Mouse (Mus musculus): ENCODE measurements around the gene Alg2.

Gene Alg2

DNA sequence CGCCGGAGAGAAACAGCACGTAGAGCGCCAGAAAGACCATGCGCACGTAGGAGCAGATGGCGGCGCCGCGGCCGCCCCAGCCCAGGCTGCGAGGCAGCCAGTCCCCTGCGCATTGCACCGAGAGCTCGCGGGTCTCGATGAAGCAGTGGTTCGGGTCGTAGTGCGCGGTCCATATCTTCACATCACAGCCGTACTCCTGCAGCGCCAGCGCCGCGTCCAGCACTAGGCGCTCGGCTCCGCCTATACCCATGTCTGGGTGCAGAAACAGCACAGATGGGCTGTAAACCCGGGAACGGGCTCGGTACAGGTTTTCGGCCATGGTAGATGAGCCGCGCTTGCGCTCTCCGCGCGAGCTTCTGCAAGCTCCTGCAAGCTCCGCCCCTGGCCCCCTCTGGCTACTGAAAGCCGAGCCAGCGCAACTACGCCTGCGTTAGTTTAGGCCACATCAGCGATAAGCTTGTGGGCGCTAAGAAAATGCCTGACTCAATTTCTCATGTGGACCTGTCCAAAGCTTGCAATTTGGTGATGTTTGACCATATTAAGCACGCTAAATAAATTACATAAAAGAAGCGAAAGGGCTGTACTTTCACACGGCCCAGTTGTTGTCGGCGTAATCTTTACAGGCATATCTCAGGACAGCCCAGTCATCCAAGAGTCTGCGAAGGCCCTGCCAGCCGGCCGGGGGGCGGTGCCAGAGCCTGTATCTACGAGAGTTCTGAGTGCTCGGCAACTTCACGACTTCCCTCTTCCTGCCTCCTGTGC, at the start of gene Alg2, which contains the start of gene Sec61b:
Alg2 (minus strand) TSS at position 366 of the 762 bp plus-strand sequence.
Sec61b (plus strand) TSS at position 691 of the 762 bp plus-strand sequence.
- DNase-seq (ENCODE audit: low read depth, low spot score), result peak; percentile 99

DNA sequence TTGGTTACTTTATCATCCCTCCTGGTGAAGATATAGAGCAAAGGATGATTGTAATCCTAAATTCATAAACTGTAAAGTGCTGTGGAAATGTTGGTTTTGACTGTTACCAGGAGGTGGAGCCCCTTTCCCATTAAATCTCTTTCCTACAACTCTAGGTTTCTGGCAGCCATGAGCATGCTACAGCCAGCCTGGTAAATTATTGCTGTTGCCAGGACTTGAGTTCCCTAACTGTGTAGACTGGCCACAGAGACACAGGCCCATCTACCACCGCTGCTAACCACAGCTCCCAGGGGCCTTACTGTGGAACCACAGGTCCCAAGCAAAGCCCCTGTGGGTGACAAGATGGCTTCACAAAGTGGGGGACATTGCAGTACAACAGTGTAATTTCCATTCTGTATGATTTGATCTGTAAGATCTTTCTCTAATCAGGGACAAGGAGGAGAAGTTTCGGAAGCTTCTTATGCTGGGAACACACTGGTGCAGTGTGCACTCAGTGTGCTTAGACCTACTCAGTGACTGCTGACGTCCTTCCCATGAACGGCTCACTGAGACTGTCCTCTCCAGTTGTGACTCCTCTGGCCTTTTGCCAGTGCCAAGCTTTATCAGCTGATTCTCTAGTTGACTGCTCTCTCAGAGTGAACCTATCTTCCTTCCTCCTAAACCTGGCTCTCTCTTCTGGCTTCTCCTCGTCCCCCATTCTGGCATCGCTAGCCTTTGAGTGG, 47.9 kb upstream of the Alg2 start:
- DNase-seq (ENCODE audit: low read depth, low spot score), result peak; percentile 48

DNA sequence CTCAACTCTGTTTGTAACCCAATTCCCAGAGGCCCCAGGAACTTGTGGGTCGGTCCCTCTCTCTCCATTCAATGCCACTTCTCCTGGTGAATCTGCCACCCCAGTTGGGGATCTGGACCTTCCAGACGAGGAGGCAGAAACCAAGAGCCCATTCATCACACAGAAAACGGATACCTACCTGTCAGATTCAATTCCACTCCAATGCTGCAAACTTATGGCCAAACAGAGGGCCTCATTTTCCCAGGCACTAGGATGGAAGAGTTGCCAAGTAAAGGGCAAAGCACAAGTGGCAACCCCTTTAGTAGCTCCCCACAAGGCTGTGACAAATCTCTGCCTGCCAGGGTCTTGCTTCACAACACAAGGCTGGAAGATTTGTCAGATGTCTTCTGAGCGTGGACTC, 45.9 kb upstream of the Alg2 start:
- DNase-seq (ENCODE audit: low read depth, low spot score), result no peak

DNA sequence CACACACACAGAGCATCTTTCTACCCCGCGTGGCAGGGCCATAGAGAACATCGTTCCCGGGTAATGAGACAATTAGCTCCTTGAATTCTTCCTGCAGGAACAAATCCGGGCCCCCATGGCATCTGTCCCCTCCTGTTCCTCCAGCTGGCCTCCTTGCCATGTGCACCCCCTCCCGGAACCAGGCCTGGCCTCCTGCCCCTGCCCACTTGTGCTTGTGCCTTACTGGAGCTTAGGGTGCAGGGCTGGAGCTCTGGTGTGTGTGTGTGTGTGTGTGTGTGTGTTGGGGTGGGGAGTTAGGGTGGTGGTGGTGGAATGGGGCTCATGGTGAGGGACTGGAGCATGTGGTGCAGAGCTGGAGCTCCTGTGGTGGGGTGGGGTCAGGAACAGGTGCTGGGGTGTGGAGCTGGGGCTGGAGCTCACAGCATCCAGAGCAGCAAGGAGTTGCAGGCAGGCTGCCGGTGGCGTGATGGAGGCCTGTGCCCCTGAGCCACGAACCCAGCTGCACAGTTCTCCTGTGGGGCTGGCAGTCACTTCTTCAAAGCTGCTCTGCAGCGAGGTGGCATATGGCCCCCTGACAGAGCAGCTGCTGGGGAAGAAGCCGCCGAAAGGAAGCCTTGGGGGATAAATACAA, 44.5 kb upstream of the Alg2 start:
- DNase-seq (ENCODE audit: low read depth, low spot score), result no peak

DNA sequence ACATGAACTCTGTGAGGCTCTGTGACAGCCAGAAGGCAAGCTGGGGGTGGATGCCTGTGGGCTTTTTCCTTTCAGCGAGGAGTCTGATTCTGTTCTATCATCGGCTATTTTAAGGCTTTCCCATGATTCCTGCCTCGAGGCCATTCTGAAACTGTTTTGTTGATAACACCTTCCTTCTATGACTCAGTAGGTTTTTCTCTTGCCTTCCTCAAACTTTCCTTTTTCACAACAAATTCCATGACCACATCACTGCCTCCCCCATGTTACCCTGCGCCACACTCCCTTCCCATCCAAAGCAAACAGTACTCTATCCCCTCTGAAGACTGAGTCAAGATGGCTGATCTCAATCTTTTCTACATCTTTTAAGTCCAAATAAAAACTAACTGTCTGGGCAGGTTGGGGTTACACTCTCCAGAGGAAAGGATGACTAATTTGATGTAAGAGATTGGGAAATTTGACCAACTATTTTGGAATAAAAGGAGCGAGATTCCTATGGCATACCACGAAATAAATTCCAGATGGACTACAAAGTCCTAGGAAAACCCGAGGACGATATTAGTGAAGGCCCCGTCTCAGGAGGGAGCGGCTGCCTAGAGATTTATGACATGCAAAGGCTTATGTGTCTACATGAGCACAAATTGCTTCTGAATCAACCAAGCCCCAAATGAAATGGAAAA, 30.8 kb upstream of the Alg2 start:
- peak; percentile 40 for DNase-seq (ENCODE audit: low read depth, low spot score)

DNA sequence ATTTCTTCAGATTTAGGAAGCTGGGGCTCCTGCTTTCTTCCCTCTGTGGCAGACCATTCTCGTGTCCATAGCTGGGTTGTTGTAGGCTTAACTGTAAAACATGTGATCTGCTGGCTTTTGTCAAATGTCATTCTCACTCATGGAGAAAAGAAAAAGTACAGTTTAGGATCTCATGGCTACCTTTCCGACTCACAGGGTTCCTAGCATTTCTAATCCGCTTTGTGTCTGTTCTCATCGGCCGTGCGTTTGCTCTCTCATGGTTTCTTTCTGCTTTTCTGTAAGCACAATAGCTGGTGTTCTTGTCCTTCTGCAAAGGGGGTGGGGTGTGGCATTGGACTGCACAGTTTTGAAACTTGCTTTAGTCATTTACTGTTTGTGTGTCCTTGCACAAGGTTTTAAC, 28.9 kb upstream of the Alg2 start:
- no peak for DNase-seq (ENCODE audit: low read depth, low spot score)

DNA sequence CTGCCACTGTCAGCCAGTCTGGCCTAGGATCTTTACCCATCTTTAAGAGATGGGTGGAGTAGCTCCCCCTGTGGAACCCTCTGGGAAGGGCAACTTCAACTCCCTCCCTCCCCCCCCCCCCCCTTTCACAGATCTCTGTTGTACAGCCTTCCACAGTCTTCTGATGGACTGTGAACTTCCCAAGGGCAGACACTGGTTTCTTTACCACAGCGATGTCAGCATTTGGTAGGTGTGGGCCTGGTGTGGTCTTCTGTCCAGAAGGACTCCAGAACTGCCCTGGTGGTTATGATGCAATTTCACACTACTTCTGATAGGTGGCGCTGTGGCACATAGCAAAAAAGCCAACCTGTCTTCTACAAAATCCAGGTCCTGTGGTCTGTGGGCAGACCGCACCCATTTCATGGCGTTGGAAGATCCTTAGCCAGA, 28.4 kb upstream of the Alg2 start:
- no peak for DNase-seq (ENCODE audit: low read depth, low spot score)

DNA sequence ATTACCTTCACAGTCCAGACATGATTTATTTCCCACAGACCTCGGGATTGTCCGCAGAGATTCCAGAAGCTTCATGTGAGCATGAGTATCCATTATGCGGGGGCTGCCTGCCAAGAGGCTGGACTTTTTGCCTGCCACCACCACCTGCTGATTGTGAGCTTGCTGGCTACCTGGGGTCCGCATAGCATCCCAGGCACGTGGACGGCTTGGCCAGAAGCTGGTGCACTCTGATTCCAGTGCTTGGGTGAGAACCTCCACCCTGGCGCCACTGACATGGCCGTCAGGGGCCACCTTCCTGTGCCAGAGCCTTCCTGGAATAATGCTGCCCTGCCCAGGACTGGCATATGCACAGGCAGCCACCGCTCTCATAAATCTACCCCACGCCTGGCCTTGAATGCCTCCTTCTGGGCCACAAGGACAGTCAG, 25.0 kb upstream of the Alg2 start:
- DNase-seq (ENCODE audit: low read depth, low spot score), result no peak

DNA sequence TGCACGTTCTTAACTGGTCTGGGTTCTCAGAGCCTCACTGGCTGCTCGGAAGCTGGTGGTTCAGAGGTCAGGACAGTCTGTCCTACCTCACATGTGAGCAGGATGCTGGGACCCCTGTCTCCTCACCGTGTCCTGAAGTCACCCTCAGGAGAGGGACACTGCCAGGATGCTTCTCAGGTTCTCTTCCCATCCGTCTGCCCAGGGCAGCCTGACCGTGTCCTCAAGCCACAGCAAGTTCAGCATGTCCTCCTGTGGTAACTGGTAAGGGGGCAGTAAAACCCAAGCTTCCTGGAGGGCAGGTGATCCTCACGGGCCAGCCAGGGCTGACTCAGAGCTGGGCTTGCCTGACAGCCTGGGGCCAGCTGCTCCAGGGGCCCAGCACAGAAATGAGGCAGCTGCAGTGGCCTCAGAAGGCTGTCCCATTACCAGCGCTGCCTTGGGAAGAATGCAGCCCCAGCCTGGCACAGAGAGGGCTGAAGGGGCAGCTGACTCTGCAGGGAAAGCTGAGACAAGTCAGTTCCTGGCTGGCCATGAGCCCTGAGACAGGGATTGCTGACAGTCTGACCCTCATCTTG, 23.8 kb upstream of the Alg2 start:
- DNase-seq (ENCODE audit: low read depth, low spot score), result no peak

DNA sequence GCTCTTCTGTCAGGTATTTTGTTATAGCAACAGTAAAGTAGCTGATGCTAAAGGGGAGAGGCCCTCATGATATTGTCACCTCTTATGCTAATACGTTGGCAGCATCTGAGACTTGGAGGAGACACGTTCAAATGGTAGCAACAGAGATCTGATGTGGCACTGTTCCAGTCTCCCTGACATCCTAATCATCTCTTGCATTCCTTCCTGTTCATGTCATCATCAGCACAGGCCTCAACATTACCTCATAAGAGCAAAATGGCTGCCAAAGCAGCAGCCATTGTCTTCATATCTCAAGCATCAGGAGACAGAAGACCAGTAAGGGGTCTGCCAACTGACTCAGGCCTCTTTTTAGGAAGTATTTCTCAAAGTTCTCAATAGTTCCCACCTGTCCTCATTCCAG, 20.6 kb upstream of the Alg2 start:
- DNase-seq (ENCODE audit: low read depth, low spot score), result no peak

DNA sequence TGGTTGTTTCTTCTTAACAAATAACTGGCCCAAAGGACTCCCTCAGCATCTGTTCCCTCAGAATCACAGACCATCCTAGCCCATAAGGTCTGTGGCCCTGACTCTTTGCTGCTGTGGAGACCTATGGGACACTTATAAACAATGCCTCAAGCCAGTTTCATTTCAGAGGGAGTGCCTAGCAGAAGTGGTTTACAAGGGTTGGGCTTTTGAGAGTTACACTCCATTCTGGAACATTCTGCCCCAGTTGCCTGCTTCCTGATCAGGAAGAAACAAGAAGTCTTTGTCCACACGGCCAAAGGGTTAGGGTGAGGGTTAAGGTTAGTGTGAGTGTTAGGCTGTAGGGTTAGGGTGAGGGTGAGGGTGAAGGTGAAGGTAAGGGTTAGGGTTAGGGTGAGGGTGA, 20.0 kb upstream of the Alg2 start:
- no peak for DNase-seq (ENCODE audit: low read depth, low spot score)

DNA sequence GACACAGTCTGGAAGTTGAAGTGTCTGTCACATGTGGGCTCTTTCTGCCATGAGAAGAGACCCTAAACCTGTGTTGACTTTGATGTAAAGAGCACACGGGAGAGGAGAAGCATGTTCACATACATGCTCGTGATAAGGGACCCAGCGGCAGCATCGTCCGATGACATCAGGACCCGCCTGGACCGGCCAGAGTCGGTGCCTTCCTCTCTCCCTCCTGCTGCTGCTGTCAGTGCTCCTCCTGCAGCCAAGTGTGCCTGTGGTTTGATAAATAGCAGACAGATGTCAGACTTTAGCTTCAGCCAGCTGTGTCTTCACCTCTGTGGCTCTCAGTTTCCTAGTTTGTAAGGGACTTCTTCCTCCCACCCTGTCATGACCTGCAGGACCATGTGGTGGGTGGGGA, 19.3 kb upstream of the Alg2 start:
- DNase-seq (ENCODE audit: low read depth, low spot score), result no peak

DNA sequence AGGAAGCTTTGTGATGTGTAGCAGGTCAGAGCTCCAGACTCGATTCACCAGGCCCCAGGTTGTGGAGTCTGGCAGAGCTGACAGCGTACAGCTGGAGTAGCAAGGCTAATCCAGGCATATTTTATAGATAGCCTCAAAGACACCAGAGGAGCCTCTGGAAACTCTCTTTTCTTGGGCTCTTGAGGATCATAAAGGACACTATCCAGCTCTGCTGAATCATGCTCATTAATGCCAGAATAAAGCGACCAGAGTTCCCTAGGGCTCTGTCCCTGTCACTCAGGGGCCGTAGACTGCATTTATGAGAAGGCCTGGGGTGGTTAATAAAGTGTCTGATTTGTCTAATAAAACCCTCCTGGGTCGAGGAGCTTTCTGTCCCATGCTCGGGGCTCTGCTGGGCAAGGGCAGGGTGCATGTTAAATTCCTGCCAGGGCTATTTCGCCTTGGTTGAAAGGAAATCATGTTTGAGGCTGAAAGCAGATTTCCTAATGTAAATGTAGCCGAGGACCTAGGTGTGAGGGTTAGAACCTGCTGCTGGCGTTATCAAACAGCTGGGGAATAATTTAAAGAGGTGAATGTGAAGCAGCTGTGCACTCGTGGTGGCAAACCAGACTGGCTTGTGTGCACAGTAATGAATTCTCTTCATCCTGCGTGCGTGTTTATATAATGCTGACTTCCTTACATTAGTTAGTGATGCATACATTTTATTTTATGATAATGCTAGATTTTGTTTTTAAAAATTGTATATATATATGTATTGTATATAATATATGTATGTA, 18.4 kb upstream of the Alg2 start:
- DNase-seq (ENCODE audit: low read depth, low spot score), result no peak

DNA sequence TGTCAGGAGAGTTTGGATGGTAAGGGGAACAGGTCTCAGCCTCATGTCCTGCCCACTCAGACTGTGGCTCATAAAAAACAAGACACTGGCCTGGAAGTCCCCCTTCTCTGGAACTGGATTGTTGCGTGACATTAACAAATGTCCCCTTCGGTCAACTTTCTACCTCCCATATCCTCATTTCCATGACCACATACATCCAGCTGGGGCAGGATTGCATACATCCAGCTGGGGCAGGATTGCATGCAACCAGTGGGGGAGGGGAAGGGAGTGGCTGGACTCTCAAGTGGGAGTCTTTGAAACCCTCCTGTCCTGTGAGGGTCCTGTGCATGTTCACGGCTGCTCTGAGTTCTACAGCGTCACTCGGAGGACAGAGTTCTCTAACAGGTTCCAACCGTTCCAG, 17.1 kb upstream of the Alg2 start:
- no peak for DNase-seq (ENCODE audit: low read depth, low spot score)

DNA sequence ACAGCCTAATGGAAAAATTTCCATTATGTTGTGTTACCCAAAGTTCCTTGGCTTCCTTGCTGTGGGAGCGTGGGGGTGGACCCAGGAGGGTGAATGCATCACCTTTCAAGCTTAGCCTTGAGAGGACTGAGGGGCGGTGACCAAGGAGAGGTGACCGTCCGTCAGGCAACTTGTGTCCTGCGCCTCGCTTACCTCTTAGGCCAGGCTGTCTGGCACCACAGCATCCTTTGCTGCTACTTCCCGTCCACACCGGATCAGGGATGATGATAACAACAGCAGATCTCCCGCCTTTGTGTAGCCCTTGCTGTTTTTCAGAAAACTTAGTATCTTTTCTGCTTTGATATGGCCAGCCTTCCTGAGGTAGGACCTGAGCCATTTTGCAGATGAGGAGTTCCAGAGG, 6.4 kb upstream of the Alg2 start:
- DNase-seq (ENCODE audit: low read depth, low spot score), result no peak

DNA sequence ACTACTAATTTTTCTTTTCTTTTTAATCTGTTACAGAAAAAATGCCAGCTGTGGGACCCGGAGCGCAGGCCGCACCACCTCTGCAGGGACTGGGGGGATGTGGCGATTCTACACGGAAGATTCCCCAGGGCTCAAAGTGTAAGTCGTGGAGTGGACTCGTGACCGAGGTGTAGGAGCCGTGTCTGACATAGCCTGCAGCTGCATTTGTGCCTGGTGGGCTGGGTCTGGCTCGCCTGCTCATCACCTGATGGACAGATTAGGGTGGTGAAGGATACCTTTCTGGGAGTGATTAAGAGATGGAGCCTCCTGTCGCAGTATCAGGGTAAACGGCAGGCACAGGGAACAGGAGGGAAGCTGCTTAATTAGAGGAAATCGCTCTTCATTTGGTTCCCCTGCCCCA, 6.0 kb upstream of the Alg2 start:
- no peak for DNase-seq (ENCODE audit: low read depth, low spot score)

DNA sequence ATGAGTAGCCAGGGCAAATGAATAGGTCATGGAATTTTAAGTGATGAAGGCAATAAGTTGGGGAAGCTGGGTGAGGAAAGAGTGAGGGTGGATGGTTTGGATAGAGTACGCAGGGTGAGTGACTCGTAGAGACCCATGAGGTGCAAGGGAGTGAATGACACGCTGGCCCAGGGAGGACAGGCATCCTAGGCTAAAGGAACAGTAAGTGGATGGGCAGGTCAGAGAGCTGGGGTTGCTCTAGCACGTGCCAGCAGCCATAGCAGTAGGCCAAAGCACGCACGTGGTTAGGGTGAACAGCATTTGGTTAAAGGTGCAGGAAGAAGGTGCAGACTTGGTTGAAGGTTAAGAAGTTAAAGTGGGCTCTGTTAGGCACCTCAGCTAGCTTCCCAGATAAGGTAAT, 3.4 kb upstream of the Alg2 start:
- DNase-seq (ENCODE audit: low read depth, low spot score), result no peak

DNA sequence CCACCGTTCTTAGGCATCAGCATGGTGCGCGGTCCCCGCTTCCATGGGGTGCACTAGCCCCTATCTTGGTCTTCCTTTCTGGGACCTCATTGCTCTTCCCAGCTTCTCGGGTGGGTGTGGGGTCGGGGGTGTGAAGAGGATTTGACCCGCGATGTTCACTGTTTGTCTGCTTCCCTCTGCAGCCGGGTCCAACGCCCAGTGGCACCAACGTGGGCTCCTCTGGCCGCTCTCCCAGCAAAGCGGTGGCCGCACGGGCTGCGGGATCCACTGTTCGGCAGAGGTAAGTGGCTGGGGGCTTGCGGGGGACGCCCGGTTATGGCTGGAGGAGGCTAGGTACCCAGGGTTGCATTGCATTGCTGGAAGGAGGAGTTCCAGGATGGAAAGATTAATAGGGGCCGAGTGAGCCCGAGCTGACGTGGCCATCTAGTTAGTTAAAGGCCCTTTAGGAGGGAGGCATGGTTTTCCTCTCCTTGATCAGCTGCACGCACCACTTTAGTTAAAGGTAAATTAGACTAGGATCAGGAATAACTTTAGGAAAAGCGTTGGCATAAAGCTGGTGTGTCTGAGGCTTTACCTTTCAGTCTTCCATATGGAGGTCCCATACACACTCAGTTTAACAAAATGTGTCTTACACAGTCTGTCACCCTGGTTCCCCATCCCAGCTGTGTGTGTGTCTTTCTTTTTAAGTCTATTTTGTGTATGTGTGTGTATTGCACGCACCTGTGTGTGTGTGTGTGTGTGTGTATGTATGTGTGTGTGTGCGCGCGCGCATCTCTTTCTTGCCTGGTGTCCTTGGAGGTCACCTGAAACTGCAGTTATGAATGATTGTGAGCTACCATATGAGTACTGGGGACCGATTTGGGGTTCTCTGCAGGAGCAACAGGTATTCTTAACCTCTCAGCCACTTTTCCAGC, 854 bp upstream of the Alg2 start:
- DNase-seq (ENCODE audit: low read depth, low spot score), result no peak

DNA sequence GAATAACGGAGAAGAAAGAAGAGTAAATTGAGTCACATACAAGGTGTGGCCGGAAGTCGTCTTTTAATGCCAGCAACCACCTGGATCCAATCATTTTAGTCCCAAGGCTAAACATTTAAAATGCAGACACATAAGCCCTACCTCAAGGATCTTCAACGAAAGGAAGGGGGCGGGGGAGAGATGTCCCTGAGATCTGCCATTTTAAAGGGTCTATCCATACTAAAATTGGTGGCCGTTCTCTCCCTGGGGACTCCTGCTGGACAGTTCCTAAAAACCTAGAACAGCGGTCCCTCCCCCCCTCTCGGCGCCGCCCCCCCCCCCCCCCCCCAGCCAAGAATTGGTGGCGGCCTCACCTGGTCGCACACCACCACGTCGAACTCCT, 556 bp downstream of the Alg2 start:
- no peak for DNase-seq (ENCODE audit: low read depth, low spot score)

DNA sequence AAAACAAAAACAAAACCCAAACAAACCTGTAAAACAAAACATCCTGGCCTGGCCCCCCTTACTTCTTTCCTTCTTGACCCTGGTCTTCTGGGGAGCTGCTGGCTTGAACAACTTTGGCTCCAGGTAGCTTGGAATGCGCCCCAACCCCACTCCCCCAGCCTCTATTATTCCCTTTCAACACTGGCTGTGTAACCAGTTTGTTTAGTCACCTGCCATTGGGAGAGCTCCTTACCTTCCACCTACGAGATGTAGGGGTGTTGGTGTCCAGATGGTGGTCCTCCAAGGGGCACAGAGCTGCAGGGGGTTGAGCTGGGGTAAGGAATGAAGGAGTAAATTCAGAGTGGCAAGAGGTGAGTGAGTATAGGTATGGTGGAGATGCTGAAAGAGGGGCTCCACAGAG, 6.9 kb downstream of the Alg2 start:
- DNase-seq (ENCODE audit: low read depth, low spot score), result no peak

Measured in telencephalon, adult 2 months (tissue).